Mouse (Mus musculus): Measurements from ENCODE around the gene Ptcra. TPM values are rescaled to one million over a fixed set of nuclear protein-coding genes. Genes with fewer than 3 reads are reported as not detected.
"Not testable (repeated sequence)": the region's sequence is repeated elsewhere in the genome, so short reads cannot be mapped to it uniquely, and the experiment has no call there.

The Ptcra gene
- polyA plus RNA-seq, 1 experiment, result 0.23 TPM

DNA sequence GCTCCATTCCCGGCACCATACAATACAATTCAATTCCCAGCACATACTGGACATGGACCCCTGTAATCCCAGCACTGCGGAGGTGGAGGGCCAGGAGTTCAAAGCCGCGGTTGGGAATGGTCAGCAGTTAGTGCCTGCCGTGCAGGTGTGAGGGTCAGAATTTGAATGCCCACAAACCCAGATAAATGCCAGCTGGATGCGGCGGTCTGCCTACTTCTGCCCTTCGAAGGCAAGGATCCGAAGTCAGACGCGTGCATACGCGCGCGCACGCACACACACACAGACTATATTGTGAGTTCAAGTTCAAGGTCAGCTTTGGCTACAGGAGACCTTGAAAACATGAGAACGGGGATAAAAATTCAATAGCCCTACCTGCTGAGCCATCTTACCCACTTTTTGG is 8.1 kb upstream of the Ptcra start:
- peaks cover 4% of the 10 kb centered on the region; the same call in 1 of the 2 replicates for H3K36me3 ChIP-seq (ENCODE audit: control insufficient read depth, insufficient read depth, low read length)
- no peak overlapping the region for H3K27ac ChIP-seq (ENCODE audit: control insufficient read depth, insufficient read depth, low read depth, low read length)
- peaks cover 4% of the 10 kb centered on the region for H3K4me1 ChIP-seq (ENCODE audit: control insufficient read depth, insufficient read depth, low read length)
- TF ChIP-seq POLR2A (IDR thresholded peaks at IDR 0.05; ENCODE audit: control insufficient read depth, low read depth, low read length), result no peak
- TF ChIP-seq CTCF (IDR thresholded peaks at IDR 0.05; ENCODE audit: control insufficient read depth, insufficient read depth, insufficient replicate concordance, low read depth, low read length), result no peak
- H3K4me3 ChIP-seq (ENCODE audit: control insufficient read depth, low read depth, low read length), result no peak overlapping the region
- H3K27me3 ChIP-seq (ENCODE audit: control insufficient read depth, insufficient read depth, low read length), result no peaks in the 10 kb centered on the region

DNA sequence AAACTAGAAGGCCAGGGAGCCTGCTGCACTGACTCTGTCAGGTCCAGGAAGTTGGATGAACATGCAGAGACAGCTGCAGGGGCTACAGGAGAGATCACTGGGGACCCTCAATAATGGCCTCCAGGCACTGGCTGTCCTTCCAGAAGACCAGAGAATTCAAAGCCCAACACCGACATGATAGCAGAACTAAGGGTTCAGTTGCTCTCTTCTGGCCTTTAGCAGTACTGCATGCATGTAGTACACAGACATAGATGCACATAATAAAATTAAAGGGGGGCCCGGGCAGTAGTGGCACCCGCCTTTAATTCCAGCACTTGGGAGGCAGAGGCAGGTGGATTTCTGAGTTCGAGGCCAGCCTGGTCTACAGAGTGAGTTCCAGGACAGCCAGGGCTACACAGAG is 7.5 kb upstream of the Ptcra start:
- Histone ChIP-seq H3K4me3 (ENCODE audit: control insufficient read depth, low read depth, low read length) (no peak overlapping the region), H3K4me1 (ENCODE audit: control insufficient read depth, insufficient read depth, low read length) (peaks cover 4% of the 10 kb centered on the region), H3K27ac (ENCODE audit: control insufficient read depth, insufficient read depth, low read depth, low read length) (no peak overlapping the region), H3K27me3 (ENCODE audit: control insufficient read depth, insufficient read depth, low read length) (no peaks in the 10 kb centered on the region), H3K36me3 (ENCODE audit: control insufficient read depth, insufficient read depth, low read length) (peaks cover 3% of the 10 kb centered on the region; the same call in 1 of the 2 replicates)
- no peak for TF ChIP-seq POLR2A (IDR thresholded peaks at IDR 0.05; ENCODE audit: control insufficient read depth, low read depth, low read length)
- TF ChIP-seq CTCF (IDR thresholded peaks at IDR 0.05; ENCODE audit: control insufficient read depth, insufficient read depth, insufficient replicate concordance, low read depth, low read length), result no peak

DNA sequence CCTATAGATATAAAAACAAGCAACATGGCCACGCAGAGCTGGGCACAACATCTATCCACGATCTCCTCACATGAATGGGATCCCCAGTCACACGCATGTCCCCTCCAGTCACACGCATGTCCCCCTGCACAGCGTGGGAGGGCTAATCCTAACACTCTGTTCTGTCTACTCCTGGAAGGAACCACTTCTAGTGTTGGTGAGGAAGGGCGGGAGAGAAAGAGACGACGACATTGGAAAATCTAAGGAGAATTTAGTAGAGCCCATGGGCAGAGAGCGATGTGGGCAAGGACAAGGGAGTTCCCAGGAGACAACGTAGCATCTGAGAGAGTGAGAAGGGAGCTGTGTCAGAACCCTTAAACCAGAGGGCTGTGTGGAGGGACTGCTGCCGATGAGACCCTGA is 7.0 kb upstream of the Ptcra start:
- TF ChIP-seq CTCF (IDR thresholded peaks at IDR 0.05; ENCODE audit: control insufficient read depth, insufficient read depth, insufficient replicate concordance, low read depth, low read length) (no peak), POLR2A (IDR thresholded peaks at IDR 0.05; ENCODE audit: control insufficient read depth, low read depth, low read length) (no peak)
- no peaks in the 10 kb centered on the region for H3K36me3 ChIP-seq (ENCODE audit: control insufficient read depth, insufficient read depth, low read length)
- peaks cover 4% of the 10 kb centered on the region for H3K4me1 ChIP-seq (ENCODE audit: control insufficient read depth, insufficient read depth, low read length)
- H3K27ac ChIP-seq (ENCODE audit: control insufficient read depth, insufficient read depth, low read depth, low read length), result no peak overlapping the region
- H3K4me3 ChIP-seq (ENCODE audit: control insufficient read depth, low read depth, low read length), result no peak overlapping the region
- H3K27me3 ChIP-seq (ENCODE audit: control insufficient read depth, insufficient read depth, low read length), result no peaks in the 10 kb centered on the region

DNA sequence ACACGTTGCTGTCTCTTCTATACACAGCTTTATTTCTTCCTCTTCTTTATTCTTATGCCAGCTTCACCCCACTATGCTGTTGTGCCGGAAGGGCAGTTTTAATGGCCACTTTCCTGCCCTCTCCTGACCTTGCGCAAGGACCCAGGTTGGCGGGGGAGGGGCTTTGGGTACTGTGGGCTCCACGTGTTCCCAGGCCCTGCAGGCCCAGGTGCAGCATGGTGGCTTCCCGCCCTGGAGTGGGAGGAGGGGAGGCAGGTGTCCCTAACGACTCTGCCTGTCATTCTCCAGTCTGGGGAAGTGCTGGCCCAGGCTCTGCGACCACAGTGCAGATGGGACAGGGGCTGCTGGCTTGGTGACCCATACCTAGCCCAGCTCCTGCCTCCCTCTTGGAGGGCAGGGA is 4.4 kb upstream of the Ptcra start:
- TF ChIP-seq POLR2A (IDR thresholded peaks at IDR 0.05; ENCODE audit: control insufficient read depth, low read depth, low read length) (no peak), CTCF (IDR thresholded peaks at IDR 0.05; ENCODE audit: control insufficient read depth, insufficient read depth, insufficient replicate concordance, low read depth, low read length) (no peak)
- no peak overlapping the region for H3K4me3 ChIP-seq (ENCODE audit: control insufficient read depth, low read depth, low read length)
- no peaks in the 10 kb centered on the region; the same call in 1 of the 2 replicates for H3K4me1 ChIP-seq (ENCODE audit: control insufficient read depth, insufficient read depth, low read length)
- H3K27me3 ChIP-seq (ENCODE audit: control insufficient read depth, insufficient read depth, low read length), result no peaks in the 10 kb centered on the region
- H3K36me3 ChIP-seq (ENCODE audit: control insufficient read depth, insufficient read depth, low read length), result no peaks in the 10 kb centered on the region
- H3K27ac ChIP-seq (ENCODE audit: control insufficient read depth, insufficient read depth, low read depth, low read length), result no peak overlapping the region

DNA sequence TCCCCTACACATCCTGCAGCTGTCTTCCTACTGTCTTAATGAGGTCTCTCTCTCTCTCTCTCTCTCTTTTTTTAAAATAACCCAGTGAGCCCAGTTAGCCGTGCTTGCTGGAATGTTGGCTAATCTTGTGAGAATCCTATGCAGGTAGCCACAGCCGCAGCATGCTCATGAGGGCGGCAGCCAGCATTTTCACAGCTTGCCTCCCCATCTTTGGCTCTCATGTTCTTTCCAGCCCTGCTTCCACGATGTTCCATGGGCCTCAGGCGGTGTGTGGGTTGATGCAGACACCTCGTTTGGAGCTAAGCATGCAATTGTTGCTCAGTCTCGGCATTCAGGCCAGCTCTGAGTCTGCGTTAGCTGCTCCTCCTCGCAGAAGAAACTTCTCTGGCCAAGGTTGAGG is 1.4 kb upstream of the Ptcra start:
- not testable (repeated sequence) for H3K27ac ChIP-seq (ENCODE audit: control insufficient read depth, insufficient read depth, low read depth, low read length); H3K36me3 ChIP-seq (ENCODE audit: control insufficient read depth, insufficient read depth, low read length); H3K27me3 ChIP-seq (ENCODE audit: control insufficient read depth, insufficient read depth, low read length); H3K4me1 ChIP-seq (ENCODE audit: control insufficient read depth, insufficient read depth, low read length); H3K4me3 ChIP-seq (ENCODE audit: control insufficient read depth, low read depth, low read length)

DNA sequence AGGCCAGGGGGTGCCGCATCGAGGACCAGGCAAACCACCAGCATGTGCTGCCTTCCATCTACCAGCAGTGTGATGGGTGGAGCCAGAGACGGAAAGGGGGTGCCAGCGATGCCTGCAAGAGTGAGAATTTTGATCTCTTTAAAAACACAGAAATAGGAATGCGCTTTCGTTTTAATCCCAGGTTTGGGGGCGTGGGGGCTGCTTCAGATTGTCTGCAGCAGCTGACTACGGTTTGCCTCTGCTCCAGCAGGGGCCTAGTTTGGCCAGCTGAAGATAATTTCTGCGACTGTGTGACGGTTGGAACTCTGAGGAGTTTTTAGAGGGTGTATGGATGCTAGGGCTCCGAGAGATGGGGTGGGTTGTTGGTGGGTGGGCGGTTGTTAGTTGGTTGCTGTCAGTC is 4.8 kb downstream of the Ptcra start:
- H3K4me1 ChIP-seq (ENCODE audit: control insufficient read depth, insufficient read depth, low read length), result peaks cover 1% of the 10 kb centered on the region; the same call in 1 of the 2 replicates
- H3K4me3 ChIP-seq (ENCODE audit: control insufficient read depth, low read depth, low read length), result no peak overlapping the region
- TF ChIP-seq CTCF (IDR thresholded peaks at IDR 0.05; ENCODE audit: control insufficient read depth, insufficient read depth, insufficient replicate concordance, low read depth, low read length) (no peak), POLR2A (IDR thresholded peaks at IDR 0.05; ENCODE audit: control insufficient read depth, low read depth, low read length) (no peak)
- no peaks in the 10 kb centered on the region for H3K27me3 ChIP-seq (ENCODE audit: control insufficient read depth, insufficient read depth, low read length)
- no peaks in the 10 kb centered on the region for H3K36me3 ChIP-seq (ENCODE audit: control insufficient read depth, insufficient read depth, low read length)
- H3K27ac ChIP-seq (ENCODE audit: control insufficient read depth, insufficient read depth, low read depth, low read length), result no peak overlapping the region

DNA sequence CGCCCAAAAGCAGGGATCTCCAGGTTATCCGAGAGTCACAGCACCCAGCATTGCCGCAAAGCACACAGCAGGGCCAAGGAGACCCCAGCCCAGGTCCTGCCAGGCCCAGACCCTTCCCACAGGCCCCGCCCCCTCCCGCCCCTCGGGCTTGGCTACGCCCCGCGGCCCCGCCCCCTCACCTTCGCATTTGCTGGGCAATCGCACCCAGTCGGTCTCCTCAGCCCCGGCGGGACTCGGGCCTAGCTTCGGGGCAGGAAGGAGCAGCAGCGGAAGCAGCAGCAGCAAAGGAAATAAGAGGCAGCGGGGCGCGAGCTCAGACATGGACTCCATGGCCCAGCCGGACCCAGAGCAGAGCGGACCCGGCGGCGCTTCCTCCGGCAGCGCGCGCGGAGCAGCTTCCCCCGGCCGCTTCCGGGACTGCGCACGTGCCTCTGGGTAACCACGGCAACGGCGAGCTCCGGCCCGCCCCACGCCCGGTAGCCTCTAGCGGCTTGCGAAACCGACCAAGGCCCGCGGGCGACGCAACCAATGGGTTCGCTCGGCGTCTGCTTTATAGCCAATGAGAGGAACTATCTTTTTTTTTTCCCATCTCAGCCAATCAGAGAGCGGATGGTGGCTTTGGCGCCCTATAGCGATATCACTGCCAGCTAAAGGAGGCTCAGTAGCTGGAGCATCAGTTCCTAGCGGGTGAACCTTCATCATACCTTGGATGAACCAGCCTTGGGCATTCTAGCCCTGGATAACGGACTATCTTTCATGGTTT is 11.5 kb downstream of the Ptcra start, which contains the start of gene Cnpy3:
Gene Cnpy3, minus strand, starts transcription at position 421 of the 763 bp plus-strand sequence.
- H3K27me3 ChIP-seq (ENCODE audit: control insufficient read depth, insufficient read depth, low read length), result no peaks in the 10 kb centered on the region
- no peaks in the 10 kb centered on the region for H3K36me3 ChIP-seq (ENCODE audit: control insufficient read depth, insufficient read depth, low read length)
- TF ChIP-seq CTCF (IDR thresholded peaks at IDR 0.05; ENCODE audit: control insufficient read depth, insufficient read depth, insufficient replicate concordance, low read depth, low read length), result no peak
- TF ChIP-seq POLR2A (IDR thresholded peaks at IDR 0.05; ENCODE audit: control insufficient read depth, low read depth, low read length), result peak; percentile 73

More for the DNA sequence above, 11.5 kb downstream of the Ptcra start, which contains the start of gene Cnpy3:
- peaks cover 15% of the 10 kb centered on the region for H3K4me1 ChIP-seq (ENCODE audit: control insufficient read depth, insufficient read depth, low read length)
- peak within 1 kb of the TSS; percentile 84 for H3K27ac ChIP-seq (ENCODE audit: control insufficient read depth, insufficient read depth, low read depth, low read length)
- H3K4me3 ChIP-seq (ENCODE audit: control insufficient read depth, low read depth, low read length), result peak within 1 kb of the TSS; percentile 94
